Mouse (Mus musculus): ENCODE measurements at regions not wholly inside any gene's neighbourhood (a gene's known extent, or its start where the extent isn't known, plus 50 kb on each side); places are given as distances from the start of the nearest gene placed in this dataset.

GRCm38 (mm10) chr6:117505431-117505830, 335.5 kb upstream of the Zfp637 start:
- DNase-seq (ENCODE audit: low spot score): no peak

DNA sequence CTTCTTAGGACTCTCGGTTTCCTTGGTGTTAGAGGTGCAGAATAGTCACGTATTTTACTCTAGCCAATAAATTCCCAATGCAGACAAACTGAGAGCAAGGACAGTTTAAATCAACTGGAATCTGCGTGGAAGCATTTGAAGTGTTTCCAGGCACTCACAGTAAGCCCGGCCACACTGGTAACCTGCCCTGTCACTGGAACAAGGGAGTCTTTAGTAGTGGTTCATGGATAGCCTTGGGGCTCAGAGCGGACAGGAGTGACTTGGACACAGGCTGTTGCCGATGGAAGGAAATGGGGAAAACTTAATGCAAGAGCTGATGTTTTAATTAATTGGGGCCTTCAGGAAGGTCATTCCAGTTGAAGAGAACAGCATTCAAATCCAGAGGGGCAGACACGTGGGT, 334.4 kb upstream of the Zfp637 start:
- DNase-seq (ENCODE audit: low spot score): no peak

DNA sequence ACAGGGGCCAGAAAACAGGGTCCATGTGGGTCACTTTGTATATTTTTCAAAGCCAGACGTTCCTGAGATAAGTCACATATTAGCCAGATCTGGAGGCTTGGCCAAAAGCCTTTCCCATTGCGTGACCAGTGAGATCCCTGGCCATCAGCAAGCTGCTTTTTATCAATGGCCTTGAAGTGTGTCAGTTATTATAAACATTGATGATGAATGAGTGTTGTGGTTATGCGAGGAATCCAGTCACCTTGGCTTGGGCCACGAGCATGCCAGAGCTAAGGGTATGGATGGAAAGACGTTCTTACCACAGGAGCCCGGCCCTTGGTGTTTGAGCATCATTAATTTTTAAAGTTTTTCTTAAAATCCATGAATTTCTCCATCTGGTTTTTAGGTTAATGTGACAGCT, 332.1 kb upstream of the Zfp637 start:
- no peak for DNase-seq (ENCODE audit: low spot score)

GRCm38 (mm10) chr6:117510026-117510425, 331.0 kb upstream of the Zfp637 start:
- no peak for DNase-seq (ENCODE audit: low spot score)

GRCm38 (mm10) chr6:117514831-117515230, 326.1 kb upstream of the Zfp637 start:
- DNase-seq (ENCODE audit: low spot score): no peak

- DNase-seq (ENCODE audit: low spot score): no peak
Observed at GRCm38 (mm10) chr6:117516906-117517305, 324.1 kb upstream of the Zfp637 start.

DNA sequence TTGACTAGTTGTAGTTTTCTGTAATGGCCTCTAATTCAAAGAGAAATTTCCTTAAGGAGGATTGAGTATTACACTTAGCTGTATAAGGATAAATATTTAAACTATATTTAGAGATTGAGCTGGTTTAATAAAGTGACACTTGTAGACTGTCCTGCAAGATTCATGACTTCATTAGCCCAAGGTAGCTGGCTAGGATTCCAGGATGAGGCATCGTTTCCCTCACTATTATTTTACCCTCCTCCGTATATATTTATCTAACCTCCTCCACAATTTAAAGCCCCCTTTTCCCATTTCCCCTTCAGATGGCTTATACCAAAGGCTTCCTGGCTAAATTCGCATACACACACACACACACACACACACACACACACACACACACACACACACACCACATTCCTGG, 322.0 kb upstream of the Zfp637 start:
- no peak for DNase-seq (ENCODE audit: low spot score)

- no peak for DNase-seq (ENCODE audit: low spot score)
Observed at GRCm38 (mm10) chr6:117519466-117519865, 321.5 kb upstream of the Zfp637 start.

GRCm38 (mm10) chr6:117526161-117526935, 314.6 kb upstream of the Zfp637 start:
- DNase-seq (ENCODE audit: low spot score): no peak

DNA sequence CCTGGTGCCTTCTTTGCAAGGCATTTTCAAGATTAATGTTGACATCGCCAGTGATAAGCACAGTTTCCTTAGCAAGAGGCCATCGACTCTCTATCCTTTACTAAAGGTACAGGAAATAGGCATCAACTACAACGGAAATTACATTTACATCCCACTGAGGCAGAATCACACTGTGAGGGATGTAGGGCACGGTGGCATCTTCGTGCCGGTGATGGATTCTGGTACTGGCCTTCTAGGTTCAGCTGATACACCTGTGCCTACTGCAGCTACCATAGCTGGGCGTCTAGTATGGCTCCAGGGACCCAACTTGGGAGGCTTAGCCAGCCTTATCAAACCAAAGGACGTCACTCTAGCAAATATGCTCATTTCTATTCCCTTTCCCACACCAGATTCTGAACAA, 313.5 kb upstream of the Zfp637 start:
- DNase-seq (ENCODE audit: low spot score): no peak

DNA sequence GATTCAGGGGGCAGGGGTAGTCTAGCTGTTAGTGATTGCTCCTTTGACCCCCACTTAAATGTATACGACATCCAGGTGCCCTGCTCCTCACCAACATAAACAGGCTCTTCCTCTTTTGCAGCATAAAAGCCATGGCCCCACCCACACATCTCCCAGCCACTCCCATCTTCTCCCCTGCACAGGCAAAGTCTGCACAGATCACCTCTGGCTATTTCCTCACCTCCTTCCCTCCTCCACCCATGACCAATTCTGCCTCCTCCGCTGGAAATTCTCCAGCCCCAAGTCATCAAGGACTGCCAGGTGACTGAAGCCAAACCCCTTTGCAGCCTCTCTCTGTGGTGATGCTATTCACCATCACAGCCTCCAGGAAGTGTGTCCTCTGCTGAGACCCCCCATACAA, 306.8 kb upstream of the Zfp637 start:
- no peak for DNase-seq (ENCODE audit: low spot score)

DNA sequence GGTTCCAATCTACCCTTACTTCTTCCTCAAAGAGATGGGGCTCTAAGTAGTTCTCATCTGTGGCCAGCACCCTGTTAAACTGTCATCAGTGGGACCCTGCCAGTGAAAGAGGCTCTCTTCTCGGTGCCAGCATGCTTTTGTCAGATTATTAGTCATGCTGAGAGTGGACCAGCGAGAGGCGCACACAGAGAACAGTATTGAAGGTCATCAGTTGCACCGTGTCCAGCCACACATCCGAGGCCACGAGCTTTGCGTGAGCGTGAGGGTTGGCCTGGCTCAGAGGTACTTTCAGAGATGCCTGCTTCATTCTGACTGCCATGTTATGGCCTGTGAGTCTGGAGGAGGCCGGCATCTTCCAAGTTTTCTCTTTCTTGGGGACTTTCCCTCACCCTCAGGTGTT, 306.0 kb upstream of the Zfp637 start:
- no peak for DNase-seq (ENCODE audit: low spot score)

DNA sequence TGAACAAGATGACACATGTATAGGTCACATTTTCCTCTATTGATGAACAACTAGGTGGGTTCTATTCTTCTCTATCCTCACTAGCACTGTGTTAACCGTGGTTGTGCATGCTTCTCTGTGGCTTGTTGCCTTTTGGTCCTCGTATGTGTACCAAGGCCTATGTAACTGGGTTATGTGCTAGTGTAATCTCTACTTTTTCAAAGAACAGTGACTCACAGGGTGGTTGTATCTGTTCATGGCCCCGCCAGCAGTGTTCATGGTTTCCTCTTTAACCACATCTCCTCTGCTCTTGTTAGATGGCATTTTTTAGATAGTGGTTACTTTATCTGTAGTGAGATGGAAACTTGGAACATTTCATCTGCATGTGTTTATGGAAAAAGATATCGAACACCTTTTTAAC, 304.9 kb upstream of the Zfp637 start:
- DNase-seq (ENCODE audit: low spot score): no peak

DNA sequence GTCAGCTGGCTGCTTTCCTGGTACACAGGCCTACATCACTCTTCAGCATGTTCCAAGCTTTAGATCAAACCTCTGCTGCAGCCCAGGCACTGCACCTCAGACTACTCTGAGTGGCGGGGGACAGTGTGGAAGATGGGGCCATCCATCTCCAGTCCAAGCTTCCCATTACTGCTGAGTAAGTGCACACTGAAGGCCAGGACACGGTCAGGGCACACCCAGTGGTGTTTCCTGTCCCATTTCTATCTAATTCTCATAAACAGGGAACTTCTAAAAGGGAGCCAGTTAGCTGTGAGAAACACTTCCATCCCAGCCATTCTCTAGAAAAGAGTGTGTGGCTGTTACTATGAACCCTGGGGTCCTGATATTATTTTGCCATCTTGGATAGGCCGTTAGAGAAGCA, 298.5 kb upstream of the Zfp637 start:
- DNase-seq (ENCODE audit: low spot score): no peak

DNA sequence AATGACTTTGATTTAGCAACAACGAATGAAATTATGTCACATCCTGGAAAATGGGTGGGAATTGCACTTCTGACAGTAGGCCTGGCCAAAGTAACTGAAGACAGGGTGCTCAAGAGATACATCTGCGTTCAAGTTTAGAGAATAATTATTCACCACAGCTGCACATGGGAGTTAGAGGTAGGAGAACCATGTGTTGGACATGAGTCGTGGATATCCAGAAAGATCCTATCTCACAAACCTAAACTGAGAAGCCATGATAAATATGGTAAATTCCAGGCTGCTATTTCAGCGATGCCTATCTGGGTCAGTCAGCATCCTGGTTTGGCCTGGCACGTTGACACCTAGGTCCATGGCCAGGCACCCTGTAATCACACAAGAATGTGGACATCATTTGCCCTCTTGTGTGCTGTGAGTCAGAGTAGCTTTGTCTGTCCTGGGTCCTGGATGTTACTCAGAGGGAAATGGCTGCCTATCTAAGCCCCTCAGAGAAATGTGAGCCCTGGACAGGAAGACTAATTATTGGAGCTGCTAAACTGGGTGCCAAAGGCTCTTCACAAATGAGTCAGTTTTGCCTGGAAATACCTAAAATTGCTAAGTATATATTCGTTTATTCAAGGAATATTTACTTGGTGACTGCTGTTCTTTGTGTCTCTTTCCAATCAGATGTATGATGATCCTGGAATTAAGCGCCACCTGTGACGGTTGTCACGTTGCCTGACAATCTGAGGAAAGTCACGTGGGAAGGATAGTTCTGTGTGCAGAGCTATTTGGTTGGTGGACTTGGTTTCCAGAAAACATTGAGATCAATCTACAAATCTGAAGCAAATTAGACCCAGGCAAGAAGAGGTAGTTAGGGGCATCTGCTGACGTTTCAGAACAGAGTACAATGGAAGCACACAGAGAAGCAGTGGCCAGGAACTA, 296.4 kb upstream of the Zfp637 start:
- no peak for DNase-seq (ENCODE audit: low spot score)

DNA sequence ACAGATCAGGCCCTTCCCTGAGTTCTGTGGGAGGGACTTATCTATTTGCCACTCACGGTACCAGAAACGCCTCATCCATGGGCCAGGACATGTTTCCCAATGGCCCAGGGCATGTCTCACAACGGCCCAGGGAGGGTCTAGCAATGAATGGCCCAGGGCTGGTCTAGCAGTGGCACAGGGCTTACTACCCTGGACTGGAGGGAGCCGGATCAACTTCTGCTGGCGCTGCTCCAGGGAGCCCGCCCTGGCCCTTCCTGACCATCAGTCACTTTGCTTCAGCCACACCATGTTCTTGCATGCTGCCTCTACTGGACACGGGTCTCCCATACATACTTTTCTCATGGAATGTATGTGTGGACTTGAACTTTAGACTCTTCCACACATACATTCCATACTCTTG, 290.1 kb upstream of the Zfp637 start:
- DNase-seq (ENCODE audit: low spot score): no peak

GRCm38 (mm10) chr6:117552006-117552667, 288.8 kb upstream of the Zfp637 start:
- DNase-seq (ENCODE audit: low spot score): no peak

DNA sequence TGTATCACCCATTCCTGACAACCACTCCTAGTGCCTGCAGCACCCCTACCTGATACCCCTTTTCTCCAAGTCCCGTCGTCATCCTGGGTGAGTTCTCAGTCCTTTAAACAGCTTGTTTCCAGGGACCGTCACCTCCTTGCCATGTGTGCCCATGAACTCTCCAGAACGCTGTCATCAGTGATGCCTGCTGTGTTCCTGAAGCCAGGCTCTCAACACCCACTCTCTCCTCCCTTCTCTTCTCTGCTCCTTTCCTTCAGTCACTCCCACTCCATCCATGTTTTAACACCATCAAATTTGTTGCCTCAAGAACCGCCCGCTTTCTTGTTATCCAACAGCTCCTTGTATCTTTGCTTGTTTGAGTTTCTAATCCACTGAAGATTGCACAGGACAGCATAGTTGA, 277.8 kb upstream of the Zfp637 start:
- DNase-seq (ENCODE audit: low spot score): no peak

DNA sequence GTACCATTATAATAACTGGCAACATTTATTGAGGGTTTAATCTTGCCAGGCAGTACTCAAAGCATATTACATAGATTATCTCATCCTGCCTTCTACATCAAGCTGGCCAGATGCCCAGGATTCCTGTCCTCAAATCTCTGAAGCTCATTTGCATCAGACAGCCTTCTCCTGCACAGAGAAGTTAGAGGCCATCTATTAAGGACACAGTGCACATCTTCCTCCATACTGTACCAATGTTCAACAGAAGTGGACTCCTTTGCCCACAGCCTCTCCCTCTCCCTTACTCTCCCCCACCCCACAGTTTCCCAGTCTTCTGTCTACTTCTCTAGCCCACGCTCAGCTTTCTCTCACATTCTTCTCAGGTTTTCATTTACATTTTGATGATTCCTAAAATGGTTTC, 277.3 kb upstream of the Zfp637 start:
- DNase-seq (ENCODE audit: low spot score): no peak

DNA sequence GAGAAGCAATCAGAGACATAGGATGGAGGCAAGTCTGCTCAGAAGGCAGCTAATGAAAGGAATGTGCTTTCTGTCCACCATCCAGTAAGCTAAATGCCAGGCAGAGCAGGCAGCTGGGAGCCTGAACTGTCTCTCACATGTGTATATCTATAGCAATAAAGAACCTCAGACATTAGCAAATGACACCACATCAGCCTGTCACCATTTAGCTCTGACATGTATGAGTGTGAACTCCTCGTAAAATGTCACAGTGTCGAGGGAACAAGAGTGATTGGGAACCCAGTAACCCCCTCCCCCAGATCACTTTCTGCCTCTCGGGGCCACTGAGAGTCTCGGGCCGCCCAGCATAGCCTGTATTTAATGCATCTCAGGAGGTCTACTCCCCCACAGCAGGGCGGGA, 274.2 kb upstream of the Zfp637 start:
- no peak for DNase-seq (ENCODE audit: low spot score)

DNA sequence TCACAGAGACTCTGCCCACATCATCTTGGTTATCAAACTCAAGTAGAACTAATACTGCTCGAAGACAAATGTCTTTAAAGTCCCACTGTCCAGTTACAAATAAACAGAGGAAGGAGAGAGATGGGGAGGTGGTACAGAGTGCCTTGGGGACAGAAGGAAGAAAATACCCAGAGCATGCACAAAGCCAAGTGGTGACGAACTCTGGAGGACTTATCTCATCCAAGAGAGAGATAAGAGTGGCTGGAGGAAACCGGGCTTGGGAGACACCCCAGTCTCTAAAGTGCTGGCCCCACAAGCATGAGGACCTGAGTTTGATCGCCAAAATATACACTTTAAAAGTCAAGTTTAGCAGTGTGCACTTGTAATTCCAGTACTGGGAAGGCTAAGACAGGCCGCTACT, 273.3 kb upstream of the Zfp637 start:
- no peak for DNase-seq (ENCODE audit: low spot score)

GRCm38 (mm10) chr6:117569576-117570326, 271.2 kb upstream of the Zfp637 start:
- DNase-seq (ENCODE audit: low spot score): no peak
